Mouse (Mus musculus): ENCODE results near the gene Rdh1.

The Rdh1 gene

GRCm38 (mm10) chr10:127759181-127760110 lies at the start of gene Rdh1, which contains the start of gene Rdh16f1:
Rdh1 (plus strand) TSS chr10:127759721.
Rdh16f1 (plus strand) TSS chr10:127759787.
- DNase-seq (ENCODE audit: low read depth, low spot score): no peak

GRCm38 (mm10) chr10:127710331-127710730 lies 49.2 kb upstream of the Rdh1 start:
- DNase-seq (ENCODE audit: low read depth, low spot score): no peak

- DNase-seq (ENCODE audit: low read depth, low spot score): no peak
Observed at GRCm38 (mm10) chr10:127712736-127713135, 46.8 kb upstream of the Rdh1 start.

- peak; percentile 66 for DNase-seq (ENCODE audit: low read depth, low spot score)
Observed at GRCm38 (mm10) chr10:127721671-127722418, 37.7 kb upstream of the Rdh1 start.

GRCm38 (mm10) chr10:127724178-127724577 lies 35.3 kb upstream of the Rdh1 start, which contains the start of gene Tac2:
Tac2 (plus strand) TSS chr10:127724478.
- DNase-seq (ENCODE audit: low read depth, low spot score): no peak

- DNase-seq (ENCODE audit: low read depth, low spot score): no peak
Observed at GRCm38 (mm10) chr10:127725136-127725535, 34.4 kb upstream of the Rdh1 start.

GRCm38 (mm10) chr10:127728437-127728836 lies 31.1 kb upstream of the Rdh1 start:
- peak; percentile 56 for DNase-seq (ENCODE audit: low read depth, low spot score)

- DNase-seq (ENCODE audit: low read depth, low spot score): peak; percentile 65
Observed at GRCm38 (mm10) chr10:127730285-127730932, 29.1 kb upstream of the Rdh1 start.

GRCm38 (mm10) chr10:127730933-127731310 lies 28.6 kb upstream of the Rdh1 start:
- no peak for DNase-seq (ENCODE audit: low read depth, low spot score)

- DNase-seq (ENCODE audit: low read depth, low spot score): no peak
Observed at GRCm38 (mm10) chr10:127731397-127731796, 28.1 kb upstream of the Rdh1 start.

- peak; percentile 64 for DNase-seq (ENCODE audit: low read depth, low spot score)
Observed at GRCm38 (mm10) chr10:127734434-127734833, 25.1 kb upstream of the Rdh1 start.

- DNase-seq (ENCODE audit: low read depth, low spot score): no peak
Observed at GRCm38 (mm10) chr10:127736266-127736665, 23.3 kb upstream of the Rdh1 start.

GRCm38 (mm10) chr10:127736916-127737315 lies 22.6 kb upstream of the Rdh1 start:
- no peak for DNase-seq (ENCODE audit: low read depth, low spot score)

GRCm38 (mm10) chr10:127737552-127737951 lies 22.0 kb upstream of the Rdh1 start:
- DNase-seq (ENCODE audit: low read depth, low spot score): no peak

GRCm38 (mm10) chr10:127738151-127738882 lies 21.2 kb upstream of the Rdh1 start:
- DNase-seq (ENCODE audit: low read depth, low spot score): peak; percentile 51

GRCm38 (mm10) chr10:127739083-127739660 lies 20.3 kb upstream of the Rdh1 start, which contains the start of gene Zbtb39:
Zbtb39 (plus strand) TSS chr10:127739538.
- peak; percentile 74 for DNase-seq (ENCODE audit: low read depth, low spot score)

- no peak for DNase-seq (ENCODE audit: low read depth, low spot score)
Observed at GRCm38 (mm10) chr10:127739661-127740161, 19.8 kb upstream of the Rdh1 start.

- peak; percentile 45 for DNase-seq (ENCODE audit: low read depth, low spot score)
Observed at GRCm38 (mm10) chr10:127744661-127745060, 14.9 kb upstream of the Rdh1 start.

GRCm38 (mm10) chr10:127745886-127746285 lies 13.6 kb upstream of the Rdh1 start:
- DNase-seq (ENCODE audit: low read depth, low spot score): no peak

- DNase-seq (ENCODE audit: low read depth, low spot score): no peak
Observed at GRCm38 (mm10) chr10:127747254-127747653, 12.3 kb upstream of the Rdh1 start.
